Mouse (Mus musculus): ENCODE data around the gene Negr1.

Gene Negr1

DNA sequence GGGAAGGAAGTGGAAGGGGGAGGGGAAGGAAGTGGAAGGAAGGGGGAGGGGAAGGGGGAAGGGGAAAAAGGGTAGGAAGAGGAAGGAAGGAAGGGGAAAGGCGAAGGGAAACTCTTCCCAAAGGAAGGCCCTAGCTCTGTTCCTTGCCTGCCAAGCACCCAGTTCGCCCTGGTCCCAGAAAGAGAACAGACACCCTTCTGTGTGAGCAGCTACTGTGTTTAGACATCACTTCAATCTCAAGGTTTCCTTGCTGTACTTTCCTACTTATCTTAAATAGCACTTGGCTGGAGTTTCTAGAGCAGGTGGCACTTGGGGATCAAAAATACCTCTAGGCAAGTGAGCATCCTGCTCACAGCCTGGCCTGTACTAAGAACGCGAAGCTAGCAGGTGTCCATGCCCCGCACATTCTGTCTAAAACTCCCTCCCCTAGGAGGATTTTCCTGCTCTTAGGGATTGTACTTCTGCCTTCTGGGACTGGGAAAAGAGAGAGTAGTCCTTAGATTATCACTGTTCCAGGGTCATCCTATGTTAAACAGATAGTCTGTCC is 128.5 kb downstream of the Negr1 start:
- DNase-seq (ENCODE audit: low spot score): no peak

DNA sequence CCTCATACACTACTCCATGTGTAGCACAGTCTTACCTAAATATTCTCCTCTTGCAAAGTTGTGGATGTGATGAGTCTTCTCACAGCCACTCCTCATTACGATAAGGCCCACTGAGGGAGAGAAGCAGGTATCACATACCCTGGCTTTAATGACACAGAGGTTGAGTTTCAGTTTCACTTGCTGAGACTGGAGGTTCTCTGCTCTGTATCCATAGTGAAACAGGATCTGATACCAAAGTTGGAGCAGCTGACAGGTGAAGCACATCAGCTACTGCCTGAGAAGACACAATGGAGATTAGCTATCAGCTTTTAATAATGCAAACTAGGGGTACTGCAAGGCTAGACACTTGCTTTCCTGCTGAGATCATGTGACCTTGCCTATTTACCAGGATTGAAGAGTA is 137.1 kb downstream of the Negr1 start:
- no peak for DNase-seq (ENCODE audit: low spot score)

DNA sequence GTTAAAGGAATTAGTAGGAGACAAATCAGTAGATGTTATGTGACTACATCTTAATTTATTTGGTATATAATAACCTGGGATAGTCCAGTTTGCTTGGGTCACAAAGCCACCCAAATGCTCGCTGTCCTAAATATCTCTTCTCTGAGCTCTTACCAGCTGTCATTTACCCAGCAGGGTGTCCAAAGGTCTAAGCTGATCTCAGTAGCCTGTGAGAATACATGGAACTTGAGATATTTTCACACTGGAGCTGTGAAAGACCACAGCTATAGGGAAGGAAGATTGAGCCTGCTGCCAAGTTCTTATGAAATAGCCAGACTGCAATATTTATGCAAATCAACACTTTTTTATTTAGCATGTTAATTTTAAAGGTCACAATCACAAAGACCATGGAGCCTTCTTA is 141.6 kb downstream of the Negr1 start:
- no peak for DNase-seq (ENCODE audit: low spot score)

DNA sequence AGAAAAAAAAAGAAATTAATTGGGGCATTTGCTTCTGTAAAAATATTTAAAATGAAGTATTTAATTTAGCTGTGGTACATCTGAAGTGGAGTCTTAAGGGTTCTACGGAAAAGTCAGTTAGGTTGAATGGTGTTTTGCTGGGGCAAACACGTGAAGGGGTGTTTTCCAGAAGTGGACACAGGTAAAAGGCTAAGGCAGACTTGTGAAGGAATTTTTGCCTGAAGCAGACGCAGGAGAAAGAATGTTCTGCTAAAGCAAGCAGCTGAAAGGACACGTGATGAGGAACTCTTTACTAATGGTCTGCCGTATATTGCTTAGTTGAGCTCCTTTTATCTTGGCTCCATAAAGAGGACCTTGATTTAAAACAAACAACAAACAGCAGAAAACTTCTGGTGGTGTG is 148.6 kb downstream of the Negr1 start:
- DNase-seq (ENCODE audit: low spot score): no peak

DNA sequence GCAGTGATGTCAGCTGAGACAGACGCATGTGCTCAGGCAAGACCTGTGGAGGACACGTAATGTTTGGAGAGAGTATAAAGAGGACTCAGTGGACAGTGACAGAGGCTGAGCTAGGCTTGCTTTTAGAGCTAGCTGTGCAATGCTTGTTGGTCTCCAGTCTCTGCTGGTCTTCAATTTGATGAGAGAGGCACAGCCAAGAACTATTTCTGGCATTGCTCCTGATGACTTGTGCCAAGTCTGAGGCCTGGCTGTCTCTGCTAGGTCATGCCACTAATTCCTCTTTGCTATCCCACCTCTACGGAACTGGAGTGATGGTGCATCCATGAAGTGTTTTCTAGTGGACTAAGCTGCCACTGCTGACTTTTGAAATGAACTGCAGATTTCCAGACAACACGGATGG is 149.1 kb downstream of the Negr1 start:
- DNase-seq (ENCODE audit: low spot score): no peak

GRCm38 (mm10) chr3:156736335-156736734 is 174.7 kb downstream of the Negr1 start:
- DNase-seq (ENCODE audit: low spot score): no peak

DNA sequence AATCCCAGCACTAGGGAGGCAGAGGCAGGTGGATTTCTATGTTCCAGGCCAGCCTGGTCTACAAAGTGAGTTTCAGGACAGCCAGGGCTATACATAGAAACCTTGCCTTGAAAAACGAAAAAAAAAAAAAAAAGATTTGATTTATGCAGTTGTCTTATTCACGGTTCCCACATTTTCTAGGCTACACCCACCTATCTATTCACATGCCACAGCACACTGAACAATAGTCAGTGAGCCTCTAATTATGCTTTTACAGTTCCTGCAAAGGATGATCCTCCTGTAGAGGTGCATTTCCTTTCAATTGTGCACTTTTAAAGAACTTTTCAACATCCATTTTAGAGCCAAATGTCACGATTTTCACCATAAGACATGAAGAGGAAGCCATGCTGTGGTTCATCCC is 177.9 kb downstream of the Negr1 start:
- no peak for DNase-seq (ENCODE audit: low spot score)

DNA sequence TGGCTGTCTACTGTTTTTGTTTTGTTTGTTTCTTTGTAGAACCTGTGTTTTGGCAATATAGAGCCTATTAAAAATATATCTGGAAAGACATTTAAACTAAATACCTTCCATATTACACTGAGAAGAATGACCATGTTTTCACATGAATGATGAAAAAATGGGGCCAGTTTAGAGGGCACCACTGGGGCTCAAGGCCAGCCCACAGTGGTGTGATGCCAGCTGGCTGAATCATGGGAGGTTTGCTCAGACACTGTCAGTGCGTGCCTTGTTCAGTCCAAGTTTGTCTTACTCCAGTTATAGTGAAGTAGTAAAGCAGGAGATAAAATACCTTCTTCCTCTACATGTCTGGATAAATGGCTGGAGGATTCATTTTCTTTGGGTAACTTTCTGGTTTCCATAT is 181.7 kb downstream of the Negr1 start:
- DNase-seq (ENCODE audit: low spot score): no peak

- DNase-seq (ENCODE audit: low spot score): no peak
Observed at GRCm38 (mm10) chr3:156745218-156745770, 183.7 kb downstream of the Negr1 start.

DNA sequence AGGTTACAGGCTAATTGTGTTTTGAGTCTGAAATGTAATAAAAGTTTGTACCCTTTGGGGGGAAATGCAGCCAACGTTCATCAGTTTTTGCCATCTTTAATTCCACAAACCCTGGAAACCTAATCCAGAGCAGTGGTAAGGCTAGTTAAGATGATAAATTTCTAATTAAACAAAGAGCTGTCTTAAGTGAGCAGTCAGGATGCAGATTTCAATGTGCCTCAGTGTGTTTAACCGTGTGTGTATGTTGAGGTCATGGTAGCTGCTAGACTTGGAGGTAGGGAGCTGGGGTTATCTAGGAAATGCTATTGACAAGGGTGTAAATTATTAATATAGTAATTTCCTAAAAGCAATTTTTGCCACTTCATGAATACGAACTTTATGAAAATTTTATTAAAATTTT is 185.9 kb downstream of the Negr1 start:
- DNase-seq (ENCODE audit: low spot score): no peak

DNA sequence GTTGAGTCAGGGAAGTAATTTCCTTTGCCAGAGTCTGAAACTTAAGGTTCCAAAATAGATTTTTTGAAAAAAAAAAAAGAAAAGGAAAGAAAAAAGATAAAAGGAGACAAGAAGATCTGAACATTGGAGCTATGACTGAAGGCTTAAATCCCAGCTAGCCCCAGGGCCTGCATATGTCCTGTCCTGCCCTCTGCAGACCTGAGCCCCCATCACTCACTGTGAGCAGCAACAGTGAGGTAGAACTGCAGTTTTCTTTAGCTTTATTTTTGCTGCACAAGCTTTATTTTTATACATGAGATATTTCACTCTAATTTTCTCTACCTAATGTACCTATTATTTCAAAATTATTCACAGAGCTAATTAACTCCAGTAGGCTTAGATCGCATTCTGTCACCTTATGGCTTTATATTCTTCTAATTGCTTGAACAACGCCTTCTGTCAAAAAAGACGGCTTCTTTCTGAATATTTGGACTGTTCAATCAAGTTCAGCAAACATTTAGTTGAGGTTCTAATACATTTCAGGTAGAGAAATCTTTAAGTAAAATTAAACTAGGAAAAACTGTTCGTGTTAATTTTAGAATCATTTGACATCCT is 192.3 kb downstream of the Negr1 start:
- no peak for DNase-seq (ENCODE audit: low spot score)

DNA sequence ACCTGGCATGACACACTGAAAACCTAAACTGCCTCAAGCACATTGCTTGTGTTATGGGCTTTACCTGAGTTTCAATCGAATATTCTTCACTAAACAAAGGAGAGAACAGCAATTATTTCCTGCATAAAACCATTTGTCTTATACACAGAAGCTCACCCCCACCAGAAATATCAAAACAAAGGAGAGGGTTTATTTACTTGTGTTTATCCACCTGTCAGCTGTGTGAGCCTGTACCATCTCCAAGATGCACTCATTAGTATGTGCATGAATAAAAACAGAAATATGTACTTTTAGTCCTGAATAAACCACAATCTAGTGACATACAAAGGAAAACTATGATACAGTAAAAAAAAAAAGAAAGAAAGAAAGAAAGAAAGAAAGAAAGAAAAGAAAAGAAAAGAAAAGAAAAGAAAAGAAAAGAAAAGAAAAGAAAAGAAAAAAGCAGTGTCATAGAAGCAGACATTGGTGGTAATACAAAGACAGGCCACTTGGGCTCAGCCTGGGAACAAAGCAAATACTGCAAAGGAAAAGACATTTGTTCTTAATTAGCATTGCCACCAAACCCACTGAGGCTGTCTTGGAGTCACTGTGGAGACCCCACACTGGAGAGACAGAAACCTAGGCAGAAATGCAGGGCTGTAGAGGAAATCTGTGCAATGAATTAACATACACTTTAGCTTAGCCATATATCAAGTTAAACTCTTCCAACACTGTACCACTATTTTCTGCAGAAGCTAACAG is 193.4 kb downstream of the Negr1 start:
- no peak for DNase-seq (ENCODE audit: low spot score)

DNA sequence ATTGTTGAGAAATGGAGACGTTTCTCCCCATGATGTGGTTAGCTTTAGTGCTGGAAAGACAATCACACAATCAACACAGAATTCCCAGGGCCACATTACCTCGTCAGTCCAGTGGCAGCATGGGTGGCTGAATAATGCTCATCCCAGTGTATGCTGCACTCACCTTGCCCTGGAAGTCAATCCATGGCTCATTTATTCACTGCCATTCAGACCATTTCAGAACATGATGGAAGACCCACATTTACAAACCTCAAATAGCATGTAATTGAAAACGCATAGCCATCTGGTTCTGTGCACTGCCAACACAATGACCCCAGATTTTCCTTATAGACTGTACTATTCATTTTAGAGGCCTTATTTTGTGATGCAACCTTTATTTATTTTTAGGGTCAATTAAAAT is 203.4 kb downstream of the Negr1 start:
- DNase-seq (ENCODE audit: low spot score): no peak

DNA sequence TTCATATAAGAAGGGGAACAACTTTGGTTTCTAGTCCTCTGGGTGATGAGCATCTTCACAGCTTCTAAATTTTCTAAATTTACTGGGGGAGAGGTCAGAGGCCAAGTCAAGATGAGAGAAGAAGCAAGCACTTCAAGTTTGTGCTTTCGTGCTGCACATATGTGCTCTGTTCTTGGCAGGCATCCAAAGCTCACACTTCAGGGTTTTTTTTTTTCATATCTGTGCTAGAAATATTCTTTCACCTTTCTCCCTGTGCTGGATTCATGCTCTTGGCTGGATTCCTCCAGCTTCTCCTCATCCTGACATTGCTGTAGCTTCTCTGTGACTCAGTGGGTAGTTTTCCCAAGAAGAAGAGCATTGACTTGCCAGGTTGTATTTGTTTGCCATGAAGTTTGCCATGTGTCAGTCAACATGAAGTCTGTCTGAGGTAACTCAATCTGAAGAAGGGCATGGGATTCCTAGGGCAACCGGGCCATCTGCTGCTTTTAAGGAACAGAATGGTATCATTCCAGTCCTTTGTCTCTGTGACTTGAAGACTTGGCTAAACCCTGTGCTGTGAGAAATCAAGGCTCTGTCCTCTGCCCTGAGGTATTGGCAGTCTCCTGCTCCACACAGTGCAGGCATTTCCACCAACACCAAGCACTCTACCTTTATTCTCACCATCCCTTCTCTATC is 204.7 kb downstream of the Negr1 start:
- no peak for DNase-seq (ENCODE audit: low spot score)

DNA sequence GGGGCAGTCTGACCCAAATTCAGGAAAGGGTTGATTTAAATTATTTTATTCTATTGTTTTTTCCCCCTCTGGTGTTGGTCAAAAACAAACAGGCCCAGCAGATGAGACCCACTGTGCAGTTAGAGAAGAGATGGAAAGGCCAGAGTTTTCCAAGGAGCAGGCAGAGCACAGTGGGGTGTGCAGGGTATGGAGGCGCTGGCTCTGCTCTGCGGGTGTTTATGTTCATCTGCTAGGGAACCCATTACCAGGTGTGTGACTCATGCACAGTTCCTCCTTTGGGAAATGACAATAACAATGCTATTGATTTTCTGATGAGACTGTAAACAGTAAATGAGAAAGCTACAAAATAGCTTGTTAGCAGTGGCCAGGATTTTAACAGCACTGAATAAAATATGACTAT is 210.0 kb downstream of the Negr1 start:
- no peak for DNase-seq (ENCODE audit: low spot score)

- DNase-seq (ENCODE audit: low spot score): no peak
Observed at GRCm38 (mm10) chr3:156772057-156772456, 210.5 kb downstream of the Negr1 start.

- DNase-seq (ENCODE audit: low spot score): no peak
Observed at GRCm38 (mm10) chr3:156784309-156784852, 222.8 kb downstream of the Negr1 start.

DNA sequence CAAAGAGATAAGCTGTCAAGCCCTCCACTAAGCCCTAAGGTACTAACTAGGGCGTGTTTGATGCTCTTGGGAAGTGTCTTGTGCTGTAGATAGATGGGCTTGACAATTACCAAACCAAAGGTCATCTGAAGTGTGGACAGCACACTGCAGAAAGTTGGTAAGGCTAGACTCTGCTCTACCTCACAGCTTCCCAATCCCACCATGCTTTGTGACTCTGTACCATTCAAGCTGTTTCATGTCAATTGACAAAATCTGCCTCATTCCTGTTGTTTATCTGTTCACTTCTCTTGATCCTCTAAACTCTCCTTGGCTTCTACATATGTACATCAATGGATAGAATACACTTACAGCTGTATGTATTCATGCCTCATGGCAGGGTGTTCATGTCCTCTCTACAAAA is 224.8 kb downstream of the Negr1 start:
- DNase-seq (ENCODE audit: low spot score): no peak

GRCm38 (mm10) chr3:156791234-156791633 is 229.6 kb downstream of the Negr1 start:
- DNase-seq (ENCODE audit: low spot score): no peak

DNA sequence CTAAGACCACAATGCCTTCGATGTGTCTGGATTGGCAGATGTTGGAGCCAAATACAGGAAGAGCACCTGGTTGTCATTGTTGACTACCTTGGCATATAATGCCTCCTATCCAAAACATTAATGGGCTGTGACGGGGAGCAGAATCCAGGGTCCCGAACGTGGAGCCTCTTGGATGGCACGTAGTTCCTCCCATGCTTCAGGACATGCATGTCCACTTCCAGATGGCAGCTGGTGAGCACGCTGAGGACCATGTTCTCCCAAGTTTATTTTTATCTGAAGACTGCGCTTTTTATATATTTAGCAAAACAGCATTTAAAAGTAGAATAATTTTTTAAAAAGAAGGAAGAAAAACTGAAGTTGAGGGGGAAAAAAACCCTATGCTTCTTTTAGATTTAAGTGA is 231.1 kb downstream of the Negr1 start:
- no peak for DNase-seq (ENCODE audit: low spot score)

DNA sequence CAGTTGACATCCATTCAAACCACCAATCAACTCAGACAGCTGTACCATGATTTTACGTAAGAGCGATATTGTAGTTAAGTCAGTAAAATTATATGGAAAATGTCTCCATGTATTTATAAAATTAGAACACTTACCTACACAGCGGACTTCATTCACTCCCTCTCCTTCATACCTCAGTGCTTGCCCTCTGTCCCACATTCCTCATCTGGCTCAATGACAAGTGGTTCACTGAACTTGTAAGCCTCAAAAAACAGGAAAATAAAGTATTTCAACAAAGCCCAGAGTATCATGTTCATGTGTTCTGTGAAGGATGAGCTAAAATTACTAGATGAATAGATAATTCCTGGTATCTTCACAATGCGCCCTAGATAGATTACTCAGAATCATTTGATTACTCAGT is 232.5 kb downstream of the Negr1 start:
- no peak for DNase-seq (ENCODE audit: low spot score)

DNA sequence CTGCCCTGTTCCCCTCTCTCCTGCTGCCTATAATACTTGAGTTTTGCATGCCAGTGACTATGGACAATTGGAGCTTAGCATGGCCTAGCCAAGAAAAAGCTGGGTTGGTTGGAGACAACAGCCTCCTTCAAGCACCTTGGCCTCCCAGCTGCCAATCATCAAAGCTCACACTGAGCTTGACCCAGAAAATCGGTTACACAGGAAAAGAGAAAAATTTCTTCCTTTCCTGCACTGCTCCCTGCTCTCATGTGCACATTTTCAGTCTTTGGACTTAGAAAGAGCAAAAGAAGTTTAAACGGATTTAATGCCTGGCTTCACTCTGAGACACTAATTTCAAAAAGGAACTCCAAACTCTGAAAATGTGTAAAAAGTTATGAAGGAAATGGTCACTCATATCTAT is 233.0 kb downstream of the Negr1 start:
- DNase-seq (ENCODE audit: low spot score): no peak

Data from c-Kit-positive CD71-positive TER-119-positive erythroid progenitor cells, embryonic 14.5 days (primary cell).